Mouse (Mus musculus) MEL (cell line): ENCODE measurements around the gene Adamts7.

Experiments used
- CTCF ChIP-seq, 3 experiments: IDR thresholded peaks in 2 of 3; conservative IDR thresholded peaks in 1 of 3; 2 replicates each; pipeline ENCODE4 v1.5.1; 2011 to 2012; ENCODE audit warnings: low read length in 3 of 3, low read depth in 2 of 3, mild to moderate bottlenecking in 2 of 3, improper control_type of control experiment in 1 of 3, inconsistent platforms in 1 of 3, mixed read lengths in 1 of 3, moderate library complexity in 1 of 3; ENCODE audit not compliant: control insufficient read depth in 1 of 3, insufficient read depth in 1 of 3, poor library complexity in 1 of 3, severe bottlenecking in 1 of 3
- ZNF384 ChIP-seq: IDR thresholded peaks from 2 replicates; pipeline ENCODE4 v1.6.1; 2012; ENCODE audit warnings: low read depth, mild to moderate bottlenecking, inconsistent platforms, low read length, improper control_type of control experiment

DNA sequence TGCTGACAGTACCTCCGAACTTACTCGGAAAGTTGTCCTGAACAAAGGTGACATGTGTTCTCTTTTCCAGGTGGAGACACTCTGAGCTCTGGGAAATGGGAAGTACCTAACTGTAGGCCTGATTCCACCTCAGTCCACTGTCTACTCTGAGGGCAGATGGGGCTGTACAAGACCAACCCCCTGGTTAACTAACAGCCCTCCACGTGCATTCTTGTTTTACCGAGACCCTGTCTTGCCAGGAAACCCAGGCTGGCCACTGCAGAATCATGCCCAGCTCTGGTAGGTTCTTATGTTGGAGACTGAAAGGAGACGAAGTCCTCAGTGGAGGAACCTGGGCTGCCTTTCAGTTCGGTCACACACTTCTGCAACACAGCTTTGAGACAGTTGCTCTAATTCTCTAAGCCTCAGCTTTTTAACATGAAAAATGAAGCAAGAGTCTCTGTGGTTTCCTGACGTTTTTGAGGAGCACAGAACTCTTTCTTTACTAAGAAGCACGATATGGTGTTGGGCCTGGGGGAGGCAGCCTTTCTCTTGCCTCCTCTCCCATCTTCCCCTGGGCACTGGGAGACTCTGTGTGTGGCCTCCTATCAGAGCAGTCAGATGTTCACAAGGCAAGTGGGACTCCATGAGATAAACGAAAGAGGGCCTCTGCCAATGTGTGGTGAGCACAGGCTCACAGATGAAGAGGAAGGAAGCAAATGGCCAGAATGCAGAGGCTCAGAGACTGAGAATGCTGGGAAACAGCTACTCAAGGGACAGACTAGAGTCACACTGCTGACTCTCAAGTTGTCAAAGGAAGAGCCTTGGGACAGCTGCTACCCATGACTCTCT lies 74.6 kb downstream of the Adamts7 start:
- TF ChIP-seq ZNF384: no peak
- TF ChIP-seq CTCF (IDR thresholded peaks at IDR 0.05 in 2 of 3, conservative IDR thresholded peaks at IDR 0.05 in 1 of 3; ENCODE audit: control insufficient read depth in 1 of 3, insufficient read depth in 1 of 3, low read depth in 2 of 3, low read length in 3 of 3, poor library complexity in 1 of 3, severe bottlenecking in 1 of 3): peak in 1 of 3 experiments; percentile 17; a peak in 1 of 6 replicates
